Mouse (Mus musculus) stomach, embryonic 16.5 days (tissue): ENCODE measurements around the gene Hoxb5. TPM values are rescaled to one million over a fixed set of nuclear protein-coding genes. Genes with fewer than 3 reads are reported as not detected.

Experiments
- ATAC-seq: fragments of 200-750 bp; cut with Nextera tagmentation; 2 replicates; pipeline ENCODE4 v1.8.0; 2017; ENCODE audit warnings: moderate number of reproducible peaks, moderate TSS enrichment; ENCODE audit not compliant: insufficient read depth, low FRiP score
- H3K27ac ChIP-seq: fragments of 300-500 bp; sonication (generic); 2 replicates; pipeline ENCODE4 v1.5.1; 2014; ENCODE audit warnings: low read length
- H3K27me3 ChIP-seq: fragments of 300-500 bp; sonication (generic); 2 replicates; pipeline ENCODE4 v1.6.1; 2014; ENCODE audit warnings: low read length, control low read depth, mixed read lengths; ENCODE audit not compliant: control insufficient read depth, insufficient read depth
- H3K36me3 ChIP-seq: fragments of 300-500 bp; sonication (generic); 2 replicates; pipeline ENCODE4 v1.6.1; 2014; ENCODE audit warnings: low read length; ENCODE audit not compliant: control insufficient read depth, insufficient read depth
- H3K4me1 ChIP-seq: fragments of 300-500 bp; sonication (generic); 2 replicates; pipeline ENCODE4 v1.6.1; 2014; ENCODE audit warnings: low read length, control low read depth, mixed read lengths; ENCODE audit not compliant: control insufficient read depth, insufficient read depth
- H3K4me2 ChIP-seq: fragments of 300-500 bp; sonication (generic); 2 replicates; pipeline ENCODE4 v1.6.1; 2014; ENCODE audit warnings: low read depth, low read length, mixed read lengths
- H3K4me3 ChIP-seq: fragments of 300-500 bp; sonication (generic); replicated peaks from 2 replicates; pipeline ENCODE4 v1.5.1; 2014; ENCODE audit warnings: mild to moderate bottlenecking, low read length
- H3K9ac ChIP-seq: fragments of 300-500 bp; sonication (generic); 2 replicates; pipeline ENCODE4 v1.6.1; 2014; ENCODE audit warnings: low read length
- H3K9me3 ChIP-seq: fragments of 300-500 bp; sonication (generic); replicated peaks from 2 replicates; pipeline ENCODE4 v1.6.1; 2016; ENCODE audit warnings: low read length, control low read depth; ENCODE audit not compliant: control insufficient read depth
- WGBS: fragments of 180-500 bp; shearing (Covaris S2); extraction: QIAGEN DNeasy Blood & Tissue Kit; methylation state at CpG from one replicate; pipeline ENCODE4 v1.1.7; 2014; 5-methylcytosine and 5-hydroxymethylcytosine counted together
- polyA plus RNA-seq: library from polyadenylated mRNA; unstranded; fragments of >200 nt; fragmentation: Nextera tagmentation; extraction: Ambion mirVana; gene quantifications from 2 replicates; pipeline ENCODE4 v1.2.1, GENCODE M21; 2015

Hoxb5 gene
- polyA plus RNA-seq, 1 experiment from 2014 or later: 13.8 TPM

DNA sequence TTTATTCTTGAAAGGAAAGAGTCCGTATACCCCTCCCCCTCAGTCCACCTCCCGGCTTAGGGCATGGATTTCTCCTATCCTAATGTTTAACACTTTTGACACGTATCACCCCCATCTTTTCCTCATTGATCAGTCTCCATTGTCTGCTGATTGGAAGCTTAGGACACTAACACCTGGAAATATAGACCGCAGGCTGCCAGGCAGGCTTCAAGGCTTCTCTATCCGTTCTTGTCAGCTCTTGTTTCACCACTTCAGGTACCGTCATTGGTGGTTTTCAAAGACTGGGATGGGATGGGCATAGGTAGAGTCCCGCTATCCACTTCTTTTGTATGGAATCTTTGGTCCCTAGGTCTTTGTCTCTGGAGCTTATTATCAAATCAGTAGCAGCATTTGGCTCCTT is 24.0 kb downstream of the Hoxb5 start:
- Histone ChIP-seq H3K9ac (peak overlapping the region; percentile 84), H3K4me3 (peak overlapping the region; percentile 63), H3K9me3 (no peaks in the 10 kb centered on the region), H3K4me1 (peaks cover 25% of the 10 kb centered on the region), H3K4me2 (peak overlapping the region; percentile 65), H3K27me3 (peaks cover 5% of the 10 kb centered on the region; the same call in 1 of the 2 replicates), H3K36me3 (no peaks in the 10 kb centered on the region), H3K27ac (peak overlapping the region; percentile 98)
- ATAC-seq: no peak
- WGBS: 22% methylated on average over 7 of the region's 7 CpGs

GRCm38 (mm10) chr11:96327750-96328149 is 24.6 kb downstream of the Hoxb5 start:
- Histone ChIP-seq H3K9ac (peak overlapping the region; percentile 84), H3K4me2 (peak overlapping the region; percentile 65), H3K4me1 (peaks cover 27% of the 10 kb centered on the region)

DNA sequence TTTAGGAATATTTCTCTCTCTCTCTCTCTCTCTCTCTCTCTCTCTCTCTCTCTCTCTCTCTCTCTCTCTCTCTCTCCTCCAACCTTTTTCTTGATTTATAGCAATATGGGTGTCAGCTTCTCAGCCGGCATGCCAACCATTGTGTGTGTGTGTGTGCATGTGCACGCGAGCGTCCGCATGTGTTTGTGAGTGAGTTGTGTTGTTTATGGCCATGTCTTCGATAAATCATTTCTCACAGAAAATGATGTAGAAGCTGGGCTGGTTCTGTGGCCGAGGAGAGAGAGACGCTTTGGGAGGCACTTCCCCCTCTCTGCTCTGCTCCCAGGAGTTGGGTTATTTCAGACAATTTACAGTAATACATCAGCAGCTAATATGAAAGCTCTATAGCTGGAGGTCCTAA is 25.5 kb downstream of the Hoxb5 start:
- Histone ChIP-seq H3K9me3 (no peaks in the 10 kb centered on the region), H3K27me3 (peaks cover 5% of the 10 kb centered on the region; the same call in 1 of the 2 replicates), H3K4me2 (peak overlapping the region; percentile 65), H3K4me1 (peaks cover 27% of the 10 kb centered on the region), H3K4me3 (peak overlapping the region; percentile 63), H3K36me3 (no peaks in the 10 kb centered on the region), H3K9ac (peak overlapping the region; percentile 61; the same call in 1 of the 2 replicates), H3K27ac (peak overlapping the region; percentile 98)
- no peak for ATAC-seq
- 22% methylated on average over 8 of the region's 8 CpGs for WGBS

More at GRCm38 (mm10) chr11:96327750-96328149, 24.6 kb downstream of the Hoxb5 start:
- WGBS: 14% methylated on average over 5 of the region's 5 CpGs
- ATAC-seq: no peak
- Histone ChIP-seq H3K4me3 (peak overlapping the region; percentile 63), H3K27me3 (peaks cover 5% of the 10 kb centered on the region; the same call in 1 of the 2 replicates), H3K27ac (peak overlapping the region; percentile 98), H3K9me3 (no peaks in the 10 kb centered on the region), H3K36me3 (no peaks in the 10 kb centered on the region)

GRCm38 (mm10) chr11:96332105-96332504 is 29.0 kb downstream of the Hoxb5 start:
- no peaks in the 10 kb centered on the region for H3K36me3 ChIP-seq
- no peaks in the 10 kb centered on the region for H3K27me3 ChIP-seq
- peak overlapping the region; percentile 54 for H3K4me2 ChIP-seq
- H3K4me3 ChIP-seq: peak overlapping the region; percentile 52
- peaks cover 40% of the 10 kb centered on the region for H3K4me1 ChIP-seq
- no peak for ATAC-seq
- H3K9ac ChIP-seq: peak overlapping the region; percentile 82
- peak overlapping the region; percentile 94 for H3K27ac ChIP-seq
- no peaks in the 10 kb centered on the region for H3K9me3 ChIP-seq
- 7% methylated on average over 8 of the region's 8 CpGs for WGBS

DNA sequence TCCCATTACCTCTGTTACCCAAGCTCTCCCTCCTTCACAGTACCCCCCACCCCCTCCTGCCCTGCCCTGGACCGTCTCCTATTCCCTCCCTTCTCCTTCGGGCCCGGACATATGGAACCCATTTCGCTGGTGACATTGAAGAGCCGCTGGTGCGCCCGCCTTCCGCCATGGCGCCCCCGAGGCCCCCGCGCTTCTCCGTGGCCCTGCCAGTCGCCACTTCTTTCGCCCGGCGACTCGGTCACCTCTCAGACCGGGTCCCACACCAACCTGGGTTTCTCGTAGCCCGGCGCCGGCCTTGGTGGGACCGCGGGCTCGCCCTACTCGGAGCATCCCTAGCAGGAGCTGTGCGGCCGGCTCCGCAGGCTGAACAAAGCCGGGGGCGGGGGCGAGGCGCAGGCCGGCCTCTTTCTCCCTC is 29.5 kb downstream of the Hoxb5 start:
- H3K4me1 ChIP-seq: peaks cover 36% of the 10 kb centered on the region

GRCm38 (mm10) chr11:96333241-96334001 is 30.3 kb downstream of the Hoxb5 start:
- peak overlapping the region; percentile 52 for H3K4me3 ChIP-seq
- peak overlapping the region; percentile 82 for H3K9ac ChIP-seq
- H3K4me2 ChIP-seq: peak overlapping the region; percentile 54
- no peaks in the 10 kb centered on the region for H3K9me3 ChIP-seq
- H3K4me1 ChIP-seq: peaks cover 41% of the 10 kb centered on the region
- no peaks in the 10 kb centered on the region for H3K27me3 ChIP-seq
- H3K27ac ChIP-seq: peak overlapping the region; percentile 94
- peak; percentile 22; the same call in 1 of the 2 replicates for ATAC-seq
- 11% methylated on average over 17 of the region's 17 CpGs for WGBS
- no peaks in the 10 kb centered on the region for H3K36me3 ChIP-seq

More for the DNA sequence above, 29.5 kb downstream of the Hoxb5 start:
- H3K9me3 ChIP-seq: no peaks in the 10 kb centered on the region
- 9% methylated on average over 35 of the region's 35 CpGs for WGBS
- H3K27me3 ChIP-seq: no peaks in the 10 kb centered on the region
- ATAC-seq: peak; percentile 42; the same call in 1 of the 2 replicates
- H3K27ac ChIP-seq: peak overlapping the region; percentile 94
- H3K9ac ChIP-seq: peak overlapping the region; percentile 82
- H3K36me3 ChIP-seq: no peaks in the 10 kb centered on the region
- H3K4me3 ChIP-seq: peak overlapping the region; percentile 52
- peak overlapping the region; percentile 54 for H3K4me2 ChIP-seq

DNA sequence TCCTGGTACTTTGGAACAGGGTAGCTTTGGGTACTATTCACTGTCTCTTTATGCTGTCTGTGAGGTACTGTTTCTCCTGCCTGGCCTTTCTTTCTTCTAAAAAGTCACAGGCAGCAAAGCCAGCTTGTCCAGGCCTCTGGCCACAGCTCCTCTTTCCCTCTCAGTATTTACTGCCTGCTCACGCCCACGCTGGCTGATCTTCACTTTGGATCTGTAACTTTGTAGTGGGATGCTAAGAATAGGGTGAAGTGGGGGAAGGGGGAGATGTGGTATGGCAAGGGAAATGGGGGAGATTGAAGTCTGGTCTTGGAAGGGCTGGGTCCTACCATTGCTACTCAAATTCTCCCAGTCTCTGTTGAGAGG is 30.8 kb downstream of the Hoxb5 start:
- ATAC-seq: no peak; the same call in 1 of the 2 replicates
- peaks cover 47% of the 10 kb centered on the region for H3K4me1 ChIP-seq
- H3K9me3 ChIP-seq: no peaks in the 10 kb centered on the region
- H3K9ac ChIP-seq: peak overlapping the region; percentile 82
- WGBS: 23% methylated on average over 2 of the region's 2 CpGs
- no peaks in the 10 kb centered on the region for H3K36me3 ChIP-seq
- peak overlapping the region; percentile 94 for H3K27ac ChIP-seq
- H3K4me2 ChIP-seq: peak overlapping the region; percentile 54
- H3K4me3 ChIP-seq: peak overlapping the region; percentile 52
- H3K27me3 ChIP-seq: peaks cover 2% of the 10 kb centered on the region

DNA sequence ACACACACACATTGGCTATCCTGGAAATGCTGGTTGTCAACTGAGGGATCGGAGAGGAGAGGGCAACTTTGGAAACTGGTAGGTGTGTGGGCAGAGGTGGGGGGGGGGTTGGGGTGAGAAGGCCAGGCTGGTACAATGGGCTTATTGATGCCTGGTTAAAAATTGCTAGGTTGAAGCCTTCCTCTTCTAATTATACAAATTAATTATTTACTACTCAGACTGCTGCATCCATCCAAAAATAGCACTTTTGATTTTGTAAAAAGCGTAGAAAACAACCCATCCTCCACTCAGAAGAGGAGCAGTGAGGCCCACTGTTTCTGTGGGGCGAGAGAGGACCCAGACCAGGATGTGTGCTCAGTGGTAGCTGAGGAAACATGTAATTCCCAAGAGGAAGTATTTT is 31.9 kb downstream of the Hoxb5 start:
- Histone ChIP-seq H3K4me2 (peak overlapping the region; percentile 54), H3K9me3 (no peaks in the 10 kb centered on the region), H3K9ac (peak overlapping the region; percentile 82; the same call in 1 of the 2 replicates), H3K4me3 (peak overlapping the region; percentile 52), H3K27me3 (peaks cover 7% of the 10 kb centered on the region), H3K4me1 (peaks cover 52% of the 10 kb centered on the region), H3K27ac (peak overlapping the region; percentile 94), H3K36me3 (no peaks in the 10 kb centered on the region)
- 40% methylated on average over 3 of the region's 3 CpGs for WGBS
- ATAC-seq: no peak

- 22% methylated on average over 2 of the region's 2 CpGs for WGBS
- H3K9ac ChIP-seq: peak overlapping the region; percentile 37; the same call in 1 of the 2 replicates
- H3K4me2 ChIP-seq: peak overlapping the region; percentile 54
- peak overlapping the region; percentile 58; the same call in 1 of the 2 replicates for H3K27ac ChIP-seq
- no peak overlapping the region for H3K4me3 ChIP-seq
- no peaks in the 10 kb centered on the region for H3K36me3 ChIP-seq
- H3K4me1 ChIP-seq: peaks cover 42% of the 10 kb centered on the region
- H3K27me3 ChIP-seq: peaks cover 7% of the 10 kb centered on the region
- H3K9me3 ChIP-seq: no peaks in the 10 kb centered on the region
- ATAC-seq: no peak
Observed at GRCm38 (mm10) chr11:96336597-96336996, 33.5 kb downstream of the Hoxb5 start.
